Mouse (Mus musculus) CH12.LX (cell line): ENCODE data around the gene Prim1. TPM values are rescaled to one million over a fixed set of nuclear protein-coding genes. Genes with fewer than 3 reads are reported as not detected.

Experiments used
- DNase-seq: peaks from one replicate; pipeline ENCODE4 v3.0.0-alpha.2; 2013; ENCODE audit errors: extremely low read depth
- H3K27ac ChIP-seq: 2 replicates; pipeline ENCODE4 v1.5.1; 2012; ENCODE audit warnings: low read depth, mild to moderate bottlenecking, control low read depth, moderate library complexity; ENCODE audit not compliant: insufficient read depth
- H3K27me3 ChIP-seq: replicated peaks from 2 replicates; pipeline ENCODE3; 2012; ENCODE audit warnings: inconsistent platforms
- H3K36me3 ChIP-seq, 2 experiments: replicated peaks in 1 of 2; 2 replicates each; pipeline versions ENCODE3 to v1.6.1; 2012; ENCODE audit warnings: inconsistent platforms in 1 of 2, low read length in 1 of 2, mild to moderate bottlenecking in 1 of 2, mixed read lengths in 1 of 2, moderate library complexity in 1 of 2; ENCODE audit not compliant: control insufficient read depth in 1 of 2, insufficient read depth in 1 of 2
- H3K4me1 ChIP-seq, 2 experiments: 2 replicates each; pipeline ENCODE4 v1.6.1; 2012; ENCODE audit warnings: inconsistent platforms in 1 of 2, moderate library complexity in 1 of 2; ENCODE audit not compliant: insufficient read depth in 2 of 2, control insufficient read depth in 1 of 2
- H3K4me2 ChIP-seq: 2 replicates; pipeline ENCODE4 v1.6.1; 2012; ENCODE audit warnings: low read depth, mild to moderate bottlenecking, control low read depth; ENCODE audit not compliant: poor library complexity, insufficient read depth, severe bottlenecking
- H3K4me3 ChIP-seq, 3 experiments: fragments of 150-350 bp in 1 of 3; sonication (generic) in 1 of 3; replicated peaks in 1 of 3; 2 replicates each; pipeline versions ENCODE3 to v1.5.1; 2011 to 2012; ENCODE audit warnings: low read depth in 2 of 3, low read length in 2 of 3, mild to moderate bottlenecking in 2 of 3, moderate library complexity in 2 of 3, control low read depth in 1 of 3, improper control_type of control experiment in 1 of 3, inconsistent platforms in 1 of 3, mixed read lengths in 1 of 3; ENCODE audit not compliant: poor library complexity in 1 of 3
- H3K79me2 ChIP-seq: replicated peaks from 2 replicates; pipeline ENCODE4 v1.6.1; 2012; ENCODE audit warnings: mild to moderate bottlenecking, moderate library complexity; ENCODE audit not compliant: control insufficient read depth, poor library complexity, insufficient read depth, severe bottlenecking; ENCODE audit errors: extremely low read depth
- H3K9ac ChIP-seq: 2 replicates; pipeline ENCODE4 v1.6.1; 2012; ENCODE audit warnings: low read depth, mild to moderate bottlenecking, control low read depth, moderate library complexity; ENCODE audit not compliant: insufficient read depth
- H3K9me3 ChIP-seq: replicated peaks from 2 replicates; pipeline ENCODE3; 2012; ENCODE audit warnings: low read length, inconsistent platforms, mixed read lengths
- BHLHE40 ChIP-seq: IDR thresholded peaks from 2 replicates; pipeline ENCODE4 v1.6.1; 2011; ENCODE audit warnings: mild to moderate bottlenecking, low read depth, low read length, improper control_type of control experiment
- E2F4 ChIP-seq: IDR thresholded peaks from 2 replicates; pipeline ENCODE4 v1.6.1; 2011; ENCODE audit warnings: low read depth, low read length, improper control_type of control experiment; ENCODE audit not compliant: insufficient replicate concordance
- ETS1 ChIP-seq: conservative IDR thresholded peaks from 2 replicates; pipeline ENCODE4 v1.6.1; 2012; ENCODE audit warnings: low read depth, mild to moderate bottlenecking, inconsistent platforms, low read length, improper control_type of control experiment, moderate library complexity
- IRF4 ChIP-seq: IDR thresholded peaks from 2 replicates; pipeline ENCODE4 v1.6.1; 2014; ENCODE audit warnings: low read depth, mild to moderate bottlenecking, inconsistent platforms, low read length, improper control_type of control experiment
- JUND ChIP-seq: conservative IDR thresholded peaks from 2 replicates; pipeline ENCODE4 v1.6.1; 2011; ENCODE audit warnings: low read depth, low read length, improper control_type of control experiment
- KAT2A ChIP-seq: IDR thresholded peaks from 2 replicates; pipeline ENCODE4 v1.6.1; 2012; ENCODE audit warnings: low read length, improper control_type of control experiment, inconsistent platforms; ENCODE audit not compliant: insufficient replicate concordance
- MAFK ChIP-seq: IDR thresholded peaks from 2 replicates; pipeline ENCODE4 v1.6.1; 2011; ENCODE audit warnings: low read length, improper control_type of control experiment; ENCODE audit not compliant: insufficient replicate concordance
- MEF2A ChIP-seq: IDR thresholded peaks from 2 replicates; pipeline ENCODE4 v1.6.1; 2014; ENCODE audit warnings: low read depth, mild to moderate bottlenecking, inconsistent platforms, low read length, improper control_type of control experiment, borderline replicate concordance
- MXI1 ChIP-seq: IDR thresholded peaks from 2 replicates; pipeline ENCODE4 v1.6.1; 2011; ENCODE audit warnings: mild to moderate bottlenecking, low read depth, low read length, improper control_type of control experiment
- MYC ChIP-seq: IDR thresholded peaks from 2 replicates; pipeline ENCODE4 v1.6.1; 2011; ENCODE audit warnings: low read depth, mild to moderate bottlenecking, improper control_type of control experiment, low read length
- PAX5 ChIP-seq: IDR thresholded peaks from 2 replicates; pipeline ENCODE4 v1.6.1; 2012; ENCODE audit warnings: low read length, inconsistent platforms, mixed read lengths
- POLR2A ChIP-seq: IDR thresholded peaks from 2 replicates; pipeline ENCODE4 v1.6.1; 2011; ENCODE audit warnings: low read depth, mild to moderate bottlenecking, improper control_type of control experiment, low read length
- POLR2AphosphoS2 ChIP-seq: IDR thresholded peaks from 2 replicates; pipeline ENCODE4 v1.6.1; 2011; ENCODE audit warnings: low read depth, low read length, improper control_type of control experiment
- SIN3A ChIP-seq: IDR thresholded peaks from 2 replicates; pipeline ENCODE4 v1.6.1; 2012; ENCODE audit warnings: low read length, improper control_type of control experiment, inconsistent platforms
- SMC3 ChIP-seq: IDR thresholded peaks from 2 replicates; pipeline ENCODE4 v1.6.1; 2011; ENCODE audit warnings: low read depth, low read length, improper control_type of control experiment
- TBP ChIP-seq: conservative IDR thresholded peaks from 2 replicates; pipeline ENCODE4 v1.6.1; 2011; ENCODE audit warnings: low read depth, low read length, improper control_type of control experiment
- TCF12 ChIP-seq: IDR thresholded peaks from 2 replicates; pipeline ENCODE4 v1.6.1; 2014; ENCODE audit warnings: low read depth, mild to moderate bottlenecking, inconsistent platforms, low read length, improper control_type of control experiment
- USF1 ChIP-seq: IDR thresholded peaks from 2 replicates; pipeline ENCODE4 v1.6.1; 2014; ENCODE audit warnings: low read depth, mild to moderate bottlenecking, inconsistent platforms, low read length, improper control_type of control experiment
- USF2 ChIP-seq: conservative IDR thresholded peaks from 2 replicates; pipeline ENCODE4 v1.6.1; 2011; ENCODE audit warnings: low read depth, low read length, improper control_type of control experiment
- ZC3H11A ChIP-seq: IDR thresholded peaks from 2 replicates; pipeline ENCODE4 v1.6.1; 2012; ENCODE audit warnings: low read depth, mild to moderate bottlenecking, inconsistent platforms, low read length, improper control_type of control experiment
- ZKSCAN1 ChIP-seq: IDR thresholded peaks from 2 replicates; pipeline ENCODE4 v1.6.1; 2012; ENCODE audit warnings: low read depth, inconsistent platforms, low read length, improper control_type of control experiment, borderline replicate concordance
- ZNF384 ChIP-seq: IDR thresholded peaks from 2 replicates; pipeline ENCODE4 v1.6.1; 2012; ENCODE audit warnings: low read depth, low read length, improper control_type of control experiment, inconsistent platforms
- dilution Hi-C: fragments of 300-500 bp; cut with MboI; formaldehyde crosslinking; loops from 2 replicates; pipeline ENCODE4 v1.14.3; 2020; ENCODE audit warnings: low sequenced_read_pairs; ENCODE audit not compliant: extremely low pct_unique_long_range_greater_than_20kb, extremely low pct_ligation_motif_present
- in situ Hi-C: fragments of 300-500 bp; cut with MboI; formaldehyde crosslinking; loops from 3 replicates; pipeline ENCODE4 v1.14.3; 2019; ENCODE audit warnings: low sequenced_read_pairs, low pct_ligation_motif_present, low pct_unique_long_range_greater_than_20kb, mixed read lengths
- polyA plus RNA-seq: library from polyadenylated mRNA; unstranded; fragments of >175 nt; gene quantifications from 2 replicates; pipeline ENCODE4 v1.2.1, GENCODE M21; 2012; ENCODE audit warnings: low read depth; ENCODE audit not compliant: insufficient read length
- total RNA-seq, 2 experiments: library from RNA; depleted of rRNA; stranded (reverse); fragments of 300-350 nt in 1 of 2; fragments of >200 nt in 1 of 2; gene quantifications; 2 replicates each; pipeline ENCODE4 v1.2.3; 2012 to 2014

Gene Prim1
- total and polyA plus RNA-seq, 3 experiments: 69.5 to 151 (median 102) TPM

GRCm38 (mm10) chr10:128039858-128040257 lies 24.9 kb downstream of the Prim1 start:
- Histone ChIP-seq H3K4me3 (no peak overlapping the region), H3K4me1 (peaks cover 13 to 60% of the 10 kb centered on the region in 2 experiments), H3K79me2 (peaks cover 92% of the 10 kb centered on the region), H3K27ac (peak overlapping the region; percentile 10; the same call in 1 of the 2 replicates), H3K9ac (no peak overlapping the region), H3K36me3 (peaks cover 43 to 75% of the 10 kb centered on the region in 2 experiments), H3K4me2 (no peak overlapping the region), H3K27me3 (no peaks in the 10 kb centered on the region), H3K9me3 (no peaks in the 10 kb centered on the region)
- DNase-seq: no peak
- dilution Hi-C loops: no loop called here
- TF ChIP-seq TCF12 (no peak), MYC (no peak), IRF4 (no peak), SIN3A (no peak), MEF2A (no peak), JUND (no peak), MAFK (no peak), ZKSCAN1 (no peak), ZC3H11A (no peak), SMC3 (no peak), PAX5 (no peak), USF1 (no peak), POLR2A (no peak), BHLHE40 (no peak), KAT2A (no peak), E2F4 (no peak), MXI1 (no peak), ETS1 (no peak), POLR2AphosphoS2 (no peak), TBP (no peak)
- in situ Hi-C loops: no loop called here

GRCm38 (mm10) chr10:128040293-128040692 lies 25.3 kb downstream of the Prim1 start:
- no peak for DNase-seq
- Histone ChIP-seq H3K9ac (no peak overlapping the region), H3K36me3 (peaks cover 46 to 80% of the 10 kb centered on the region in 2 experiments)
- TF ChIP-seq USF2 (no peak), BHLHE40 (no peak), ZNF384 (no peak)
- TF ChIP-seq, all 38 proteins: peak for 0
- Histone ChIP-seq H3K79me2 (peaks cover 95% of the 10 kb centered on the region), H3K27ac (no peak overlapping the region), H3K27me3 (no peaks in the 10 kb centered on the region), H3K4me2 (no peak overlapping the region), H3K9me3 (no peaks in the 10 kb centered on the region), H3K4me3 (no peak overlapping the region), H3K4me1 (peaks cover 13 to 62% of the 10 kb centered on the region in 2 experiments)
- dilution Hi-C loops (no loop called here), in situ Hi-C loops (no loop called here)
